Mouse (Mus musculus) activated CD4-positive, CD25-positive, alpha-beta regulatory T cell, adult 9 weeks (primary cell): ENCODE data around the gene Cd300c. TPM values are rescaled to one million over a fixed set of nuclear protein-coding genes. Genes with fewer than 3 reads are reported as not detected.

Source experiments
- polyA plus RNA-seq: library from polyadenylated mRNA; unstranded; fragments of 100-300 nt; shearing (Covaris generic); gene quantifications from one replicate; pipeline ENCODE4 v1.2.1, GENCODE M21; 2017

Cd300c gene
- polyA plus RNA-seq, result 0.42 TPM

DNA sequence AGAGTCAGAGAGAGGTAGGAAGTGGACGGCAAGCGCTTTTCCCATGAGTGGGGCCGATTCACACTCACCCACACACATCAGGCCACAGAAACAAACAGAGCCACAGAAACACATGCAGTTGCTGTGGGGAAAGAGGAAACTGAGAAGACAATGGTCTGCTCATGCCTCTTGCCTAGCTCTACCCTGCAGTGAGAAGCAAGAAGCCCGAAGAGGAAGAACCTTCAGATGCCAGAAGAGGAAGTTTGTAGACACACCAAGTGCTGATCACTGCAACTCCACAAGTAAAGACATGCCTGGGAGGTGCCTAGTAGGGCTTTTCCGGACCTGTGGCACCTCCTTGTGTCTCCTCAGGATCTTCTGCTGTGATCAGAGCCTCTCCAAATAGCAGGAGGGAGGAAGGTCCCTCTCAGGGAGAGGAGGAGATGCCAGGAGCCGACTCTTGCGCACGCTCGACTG is at the start of gene Cd300c:
Cd300c (minus strand) TSS at position 406 of the 456 bp plus-strand sequence.

DNA sequence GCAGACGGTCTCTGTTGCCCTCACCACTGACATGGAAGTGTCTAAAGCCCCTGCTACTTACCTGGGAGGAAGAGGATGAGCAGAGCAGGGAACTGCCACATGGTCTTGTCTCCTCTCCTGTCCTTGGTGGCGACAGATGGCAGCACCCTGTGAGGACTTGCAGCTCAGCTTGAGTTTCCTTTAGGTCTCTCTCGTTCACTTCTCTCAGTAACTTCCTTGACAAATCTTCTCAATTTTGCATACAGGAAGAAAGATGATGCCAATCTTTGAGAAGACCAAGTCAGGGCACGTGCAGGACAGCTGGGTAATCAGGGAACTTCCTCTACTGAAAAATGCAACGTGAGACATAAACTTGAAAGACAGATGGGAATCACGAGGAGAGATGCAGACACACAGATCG is 47.1 kb upstream of the Cd300c start, which contains the start of gene Cd300ld2:
Cd300ld2 (minus strand) TSS at position 101 of the 400 bp plus-strand sequence.

DNA sequence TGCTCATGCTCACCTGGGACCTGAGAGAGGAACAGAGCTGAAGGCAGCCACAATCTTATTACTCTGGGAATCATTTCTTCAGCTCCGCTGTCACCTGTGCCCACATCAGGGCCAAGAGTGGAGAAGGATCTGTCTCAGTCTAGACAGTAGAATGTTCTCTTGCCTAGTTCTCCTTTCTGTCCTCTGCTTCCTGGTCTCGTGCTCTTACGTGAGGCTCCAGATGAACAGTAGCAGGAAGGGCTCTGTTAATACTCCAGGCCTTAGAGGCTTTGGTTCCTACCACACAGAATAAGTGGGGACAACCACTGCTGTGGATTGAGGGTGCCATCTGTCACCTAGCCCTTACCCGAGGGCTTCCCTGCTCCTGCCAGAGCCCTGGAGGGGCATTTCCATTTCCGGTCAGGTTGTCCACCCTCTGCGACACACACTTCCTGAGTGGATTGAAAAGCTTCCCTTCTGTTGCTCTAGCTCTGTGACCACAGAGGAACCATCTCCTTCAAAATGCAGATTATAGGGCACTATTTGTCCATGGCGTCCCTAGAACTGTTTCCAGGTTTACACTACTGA is 32.6 kb upstream of the Cd300c start, which contains the start of gene Cd300c2:
Cd300c2 (minus strand) TSS at position 407 of the 567 bp plus-strand sequence.

DNA sequence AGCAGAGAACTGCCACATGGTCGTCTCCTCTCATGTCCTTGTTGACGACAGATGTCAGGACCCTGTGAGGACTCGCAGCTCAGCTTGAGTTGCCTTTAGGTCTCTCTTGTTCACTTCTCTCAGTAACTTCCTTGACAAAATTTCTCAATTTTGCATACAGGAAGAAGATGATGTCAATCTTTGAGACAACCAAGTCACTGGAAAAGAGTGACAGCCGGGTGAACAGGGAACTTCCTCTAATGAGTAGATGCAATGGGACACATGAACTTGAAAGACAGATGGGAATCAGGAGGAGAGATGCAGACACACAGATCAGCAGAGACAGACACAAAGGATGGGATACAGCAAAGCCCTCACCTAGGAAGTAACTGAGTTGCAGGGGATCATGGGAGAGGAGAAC is 20.8 kb upstream of the Cd300c start, which contains the start of gene Cd300ld:
Cd300ld (minus strand) TSS at position 130 of the 400 bp plus-strand sequence.

DNA sequence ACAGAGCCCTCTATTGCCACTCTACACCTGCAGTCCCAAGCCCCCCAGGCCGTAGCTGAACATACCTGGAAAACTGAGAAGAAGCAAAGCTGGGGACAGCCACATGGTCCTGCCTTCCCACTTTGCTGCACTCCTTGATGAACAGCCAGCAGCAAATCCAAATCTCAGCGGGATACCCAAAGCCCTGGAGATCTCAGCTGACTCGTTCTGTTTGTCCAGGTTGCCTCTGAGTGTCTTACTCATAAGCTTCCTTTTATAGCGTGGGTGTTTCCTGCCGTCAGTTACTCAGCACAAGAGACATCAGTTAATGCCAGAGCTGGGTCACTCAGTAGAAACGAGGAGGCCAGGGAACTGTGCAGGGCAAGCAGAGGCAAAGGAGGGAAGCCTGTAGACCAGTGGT is 34.8 kb downstream of the Cd300c start, which contains the start of gene Cd300lb:
Cd300lb (minus strand) TSS at position 243 of the 400 bp plus-strand sequence.

Other genes starting within 250 kb of the Cd300c start
- not detected for gene Dnaic2, start 241.7 kb downstream of the Cd300c start, polyA plus RNA-seq
- 0.18 TPM for gene Kif19a, start 203.8 kb downstream of the Cd300c start, polyA plus RNA-seq
- not detected for gene Btbd17, start 173.2 kb downstream of the Cd300c start, polyA plus RNA-seq
- gene Gpr142, start 170.2 kb downstream of the Cd300c start, polyA plus RNA-seq, result not detected
- gene Gprc5c, start 118.0 kb downstream of the Cd300c start, polyA plus RNA-seq, result 0.10 TPM
- gene Cd300a, start 79.1 kb downstream of the Cd300c start, polyA plus RNA-seq, result 0.62 TPM
- gene Cd300lb, start 34.8 kb downstream of the Cd300c start, polyA plus RNA-seq, result 0.13 TPM
- gene Cd300ld, start 20.8 kb upstream of the Cd300c start, polyA plus RNA-seq, result not detected
- gene Cd300c2, start 32.7 kb upstream of the Cd300c start, polyA plus RNA-seq, result 1.6 TPM
- gene Cd300ld2, start 47.0 kb upstream of the Cd300c start, polyA plus RNA-seq, result not detected
- gene Cd300ld4, start 57.9 kb upstream of the Cd300c start, polyA plus RNA-seq, result not detected
- not detected for gene Cd300ld5, start 68.6 kb upstream of the Cd300c start, polyA plus RNA-seq
- gene Cd300ld3, start 79.3 kb upstream of the Cd300c start, polyA plus RNA-seq, result not detected
- gene Cd300e, start 93.0 kb upstream of the Cd300c start, polyA plus RNA-seq, result 0.51 TPM
- gene Rab37, start 122.3 kb upstream of the Cd300c start, polyA plus RNA-seq, result 198 TPM
- 0.75 TPM for gene Cd300lf, start 164.8 kb upstream of the Cd300c start, polyA plus RNA-seq
- 578 TPM for gene Slc9a3r1, start 194.2 kb upstream of the Cd300c start, polyA plus RNA-seq
- gene Tmem104, start 218.3 kb upstream of the Cd300c start, polyA plus RNA-seq, result 18.5 TPM
- gene Nat9, start 218.7 kb upstream of the Cd300c start, polyA plus RNA-seq, result 17.9 TPM